ENCODE assay signal across 10 mouse cellular contexts in genomic region chr4:46591833-46592520, GRCm38 (mm10). TPM values are rescaled to one million over a fixed set of nuclear protein-coding genes. Genes with fewer than 3 reads are reported as not detected.
DNase-seq lines count a peak whose midpoint lies in the region; ATAC-seq and TF ChIP-seq lines count a peak whose summit lies in the region.
"Had no signal": no experiment of that assay in that cellular context is flagged by ENCODE, and none has a peak within 500 bp of the region (broad histone marks: within the 10 kb centered on the region; RNA-seq: fewer than 3 reads in every experiment).

No protein-coding gene starts in this region.

- H3K4me3 ChIP-seq in lung, embryonic 14.5 days (ENCODE audit: low read depth, low read length): no peak overlapping the region
- H3K4me3 ChIP-seq: embryonic facial prominence, embryonic 12.5 days; myocyte had no signal

- DNase-seq in gastrocnemius, postnatal 14 days: peak; percentile 48
- no peak for DNase-seq in gastrocnemius, adult 8-10 months (ENCODE audit: low spot score in 2 of 2)
- DNase-seq in urinary bladder, adult 2 months (ENCODE audit: low spot score): peak; percentile 18
- DNase-seq in urinary bladder, postnatal 10 days (ENCODE audit: low spot score): no peak
- peak; percentile 22 for DNase-seq in lung, embryonic 14.5 days
- peak; percentile 45 for DNase-seq in thymus, postnatal 4 days
- DNase-seq in retina, embryonic 14.5 days (ENCODE audit: low spot score): no peak

- TF ChIP-seq CTCF in lung, embryonic 14.5 days (IDR thresholded peaks at IDR 0.05; ENCODE audit: low read depth): no peak

- 84% methylated on average over 9 of the region's 9 CpGs for WGBS in lung, embryonic 14.5 days

- intact Hi-C loops in gastrocnemius, postnatal 14 days (cut with DNase I; ENCODE audit: low total_unique reads): no loop called here

- no peaks in the 10 kb centered on the region for H3K9me3 ChIP-seq in lung, embryonic 14.5 days (ENCODE audit: low read depth, low read length)
- H3K9me3 ChIP-seq: embryonic facial prominence, embryonic 12.5 days had no signal

- H3K27me3 ChIP-seq in lung, embryonic 14.5 days (ENCODE audit: insufficient read depth, low read length): no peaks in the 10 kb centered on the region

- no peaks in the 10 kb centered on the region for H3K4me1 ChIP-seq in lung, embryonic 14.5 days (ENCODE audit: insufficient read depth)
- H3K4me1 ChIP-seq: embryonic facial prominence, embryonic 12.5 days had no signal

- ATAC-seq in lung, embryonic 14.5 days (ENCODE audit: insufficient read depth): no peak
- ATAC-seq in monocyte, adult 5-6 weeks (replicated peaks; ENCODE audit: insufficient number of reproducible peaks, low FRiP score, low TSS enrichment, poor library complexity, severe bottlenecking): no peak; the same call in 1 of the 2 replicates

- H3K27ac ChIP-seq in lung, embryonic 14.5 days (ENCODE audit: low read depth): no peak overlapping the region
- H3K27ac ChIP-seq: embryonic facial prominence, embryonic 12.5 days had no signal

- no peaks in the 10 kb centered on the region for H3K36me3 ChIP-seq in lung, embryonic 14.5 days (ENCODE audit: insufficient read depth)
- H3K36me3 ChIP-seq: embryonic facial prominence, embryonic 12.5 days had no signal

- no peak overlapping the region for H3K9ac ChIP-seq in lung, embryonic 14.5 days
- H3K9ac ChIP-seq: embryonic facial prominence, embryonic 12.5 days had no signal

- H3K4me2 ChIP-seq in lung, embryonic 14.5 days: no peak overlapping the region
- H3K4me2 ChIP-seq: embryonic facial prominence, embryonic 12.5 days had no signal

RNA-seq across cellular contexts. Expression of gene Coro2a, which starts 10.0 kb away (rescaled TPM):
- under 1 TPM; 0.27 to 0.66 TPM for total RNA-seq in gastrocnemius, postnatal 14 days (2021)
- under 1 TPM in 3 of 4 experiments, not detected in 1; 0.22 to 0.61 (median 0.27) TPM for total RNA-seq in gastrocnemius, adult 8-10 months (2022)
- 6.4 and 7.0 TPM in 2 replicates for polyA plus RNA-seq in urinary bladder, adult 2 months (2012; rRNA removed)
- 2.6 and 3.3 TPM in 2 replicates for polyA plus RNA-seq in lung, embryonic 14.5 days (2014; fragmentation: Nextera tagmentation; extraction: Ambion mirVana)
- total RNA-seq in monocyte, adult 5-6 weeks (2017): 25.5 to 68.9 TPM (median 29.6 TPM) in 3 replicates

RNA-seq across cellular contexts. Expression of gene Trim14, which starts 56.0 kb away (rescaled TPM):
- total RNA-seq in gastrocnemius, postnatal 14 days (2021): under 1 TPM; 0.66 to 0.93 TPM
- under 1 TPM in 3 of 4 experiments, not detected in 1; 0.58 to 0.77 (median 0.62) TPM for total RNA-seq in gastrocnemius, adult 8-10 months (2022)
- polyA plus RNA-seq in urinary bladder, adult 2 months (2012; rRNA removed): 5.0 and 5.7 TPM in 2 replicates
- polyA plus RNA-seq in lung, embryonic 14.5 days (2014; fragmentation: Nextera tagmentation; extraction: Ambion mirVana): 1.7 and 3.1 TPM in 2 replicates
- total RNA-seq in monocyte, adult 5-6 weeks (2017): 19.8 to 70.3 TPM (median 26.1 TPM) in 3 replicates

RNA-seq across cellular contexts. Expression of gene Tbc1d2, which starts 58.0 kb away (rescaled TPM):
- 1 to 10 TPM; 1.1 TPM for total RNA-seq in gastrocnemius, postnatal 14 days (2021)
- total RNA-seq in gastrocnemius, adult 8-10 months (2022): under 1 TPM; 0.29 to 0.58 (median 0.37) TPM
- polyA plus RNA-seq in urinary bladder, adult 2 months (2012; rRNA removed): 18.6 and 24.0 TPM in 2 replicates
- polyA plus RNA-seq in lung, embryonic 14.5 days (2014; fragmentation: Nextera tagmentation; extraction: Ambion mirVana): 3.2 and 3.5 TPM in 2 replicates
- 0.75 to 1.4 TPM (median 0.87 TPM) in 3 replicates for total RNA-seq in monocyte, adult 5-6 weeks (2017)

Comparison
In these comparisons a context has a peak if more than half of its experiments do, and no peak if none do; other contexts are left out.
1. DNase-seq: peak in gastrocnemius, postnatal 14 days (single experiment), urinary bladder, adult 2 months (single experiment), lung, embryonic 14.5 days (single experiment) and thymus, postnatal 4 days (single experiment); none in gastrocnemius, adult 8-10 months (0 of 2), urinary bladder, postnatal 10 days (single experiment) and retina, embryonic 14.5 days (single experiment).
2. RNA of gene Coro2a, which starts 10.0 kb away (total RNA-seq): 25.5 to 68.9 TPM in monocyte, adult 5-6 weeks; 0.27 to 0.66 TPM in gastrocnemius, postnatal 14 days and 0.22 to 0.61 TPM in gastrocnemius, adult 8-10 months; every median in the first group is over 10 times any median in the second.
3. RNA of gene Trim14, which starts 56.0 kb away (total RNA-seq): 19.8 to 70.3 TPM in monocyte, adult 5-6 weeks; 0.66 to 0.93 TPM in gastrocnemius, postnatal 14 days and 0.58 to 0.77 TPM in gastrocnemius, adult 8-10 months; every median in the first group is over 10 times any median in the second.